Mouse (Mus musculus): Measurements from ENCODE around the gene Wdr89.

DNA sequence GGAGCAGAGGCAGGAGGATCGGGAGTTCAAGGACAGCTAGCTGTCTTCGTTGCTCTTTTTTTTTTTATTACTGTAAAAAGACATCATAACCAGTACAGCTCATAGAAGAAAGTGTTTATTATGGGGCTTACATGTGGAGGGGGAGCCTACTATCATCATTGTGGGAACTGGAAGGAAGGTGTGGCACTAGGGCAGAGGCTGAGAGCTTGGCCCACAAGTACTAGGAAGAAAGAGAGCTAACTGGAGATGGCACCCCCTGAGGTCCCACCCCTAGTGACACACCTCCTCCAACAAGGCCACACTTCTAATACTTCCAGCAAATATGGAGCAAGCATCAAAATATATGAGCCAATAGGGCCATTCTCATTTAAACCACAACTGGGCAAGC is 19.6 kb downstream of the Wdr89 start:
- no peak for TF ChIP-seq HCFC1 (IDR thresholded peaks at IDR 0.05; ENCODE audit: borderline replicate concordance, insufficient read depth, low read length)
- TF ChIP-seq ZC3H11A (IDR thresholded peaks at IDR 0.05; ENCODE audit: borderline replicate concordance, low read depth, low read length): no peak
- TF ChIP-seq CHD2 (IDR thresholded peaks at IDR 0.05; ENCODE audit: low read depth, low read length): no peak

Data from ES-E14 (cell line).